Mouse (Mus musculus) mouse embryonic stem cell (cell line): ENCODE measurements around the gene Rpap1.

Source experiments
- in situ Hi-C, 2 experiments: fragments of 300-500 bp; cut with MboI; formaldehyde crosslinking; loops; 1 replicate in 1 of 2; 3 replicates in 1 of 2; pipeline ENCODE4 v1.14.3; 2019 to 2020; ENCODE audit warnings: low sequenced_read_pairs in 2 of 2, low pct_unique_long_range_greater_than_20kb in 1 of 2, mixed read lengths in 1 of 2; ENCODE audit not compliant: unreplicated experiment in 1 of 2

Rpap1 gene

DNA sequence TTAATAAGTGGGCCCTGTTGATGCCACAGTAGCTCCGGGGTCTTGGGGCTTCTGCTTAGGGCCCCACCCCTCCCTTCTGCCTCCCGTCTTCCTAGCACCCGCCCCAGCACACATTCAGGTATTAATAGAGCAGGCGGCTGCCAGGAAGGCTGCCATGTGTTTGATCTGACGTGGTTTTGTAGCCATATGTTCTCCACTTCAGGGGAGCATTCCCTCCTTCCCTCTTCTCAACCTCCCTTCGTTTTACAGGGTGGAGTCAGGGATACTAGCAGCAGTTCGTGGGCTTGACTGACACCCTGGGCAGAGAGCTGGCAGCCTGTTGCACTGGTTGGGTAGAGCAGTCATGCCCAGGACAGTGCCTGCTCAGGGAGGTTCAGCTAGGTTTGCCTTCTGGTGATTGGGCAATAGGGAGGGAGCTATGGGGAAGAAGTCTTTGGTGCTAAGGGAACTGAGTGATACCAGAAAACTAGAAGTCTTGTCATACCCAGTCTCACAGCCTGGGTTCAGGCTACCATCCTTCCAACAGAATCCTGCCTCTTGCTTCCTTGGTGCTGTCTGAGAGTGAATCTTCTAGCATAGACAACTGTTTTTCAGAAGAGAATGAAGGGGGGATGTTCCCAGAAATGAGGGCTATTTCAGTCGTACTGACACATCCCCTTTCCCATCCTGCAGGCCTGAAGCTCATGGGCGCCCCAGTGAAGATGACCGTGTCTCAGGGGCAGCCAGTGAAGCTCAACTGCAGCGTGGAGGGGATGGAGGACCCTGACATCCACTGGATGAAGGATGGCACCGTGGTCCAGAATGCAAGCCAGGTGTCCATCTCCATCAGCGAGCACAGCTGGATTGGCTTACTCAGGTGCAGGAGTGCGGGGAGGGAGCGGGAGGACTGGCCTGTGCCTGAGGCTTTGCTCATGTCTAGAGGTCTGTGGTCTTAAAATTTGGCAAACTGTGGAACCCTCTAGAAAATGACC lies 13.8 kb upstream of the Rpap1 start:
- in situ Hi-C loops: no loop called here

DNA sequence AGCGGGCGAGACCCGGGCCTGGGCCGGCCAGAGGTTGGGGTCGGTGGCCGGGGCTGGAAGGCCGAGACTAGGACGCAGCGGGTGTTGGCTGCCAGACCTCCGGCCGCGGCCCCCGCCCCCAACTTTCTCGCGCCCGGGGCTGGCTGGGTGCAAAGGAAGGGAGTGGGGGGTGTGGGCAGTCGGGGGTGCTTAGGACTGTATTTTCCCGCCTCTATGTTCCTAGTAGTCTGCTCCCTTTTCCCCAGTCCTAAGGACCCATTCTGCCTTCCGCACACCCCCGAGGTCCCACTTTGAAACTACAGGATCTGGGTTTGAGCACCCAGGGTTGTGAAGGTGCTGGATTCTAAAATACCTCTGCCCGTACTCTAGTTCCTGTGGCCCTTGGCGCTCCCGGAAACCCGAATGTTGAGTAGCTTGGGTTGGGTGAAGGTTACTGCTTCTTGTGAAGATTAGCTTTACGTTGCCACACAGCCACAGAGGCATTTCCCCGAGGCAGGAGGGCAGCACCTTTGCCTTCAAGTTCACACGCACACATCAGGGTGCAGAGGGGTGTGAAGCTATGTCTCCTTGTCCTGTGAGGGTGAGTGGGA lies 12.7 kb upstream of the Rpap1 start:
- in situ Hi-C loops: no loop called here

DNA sequence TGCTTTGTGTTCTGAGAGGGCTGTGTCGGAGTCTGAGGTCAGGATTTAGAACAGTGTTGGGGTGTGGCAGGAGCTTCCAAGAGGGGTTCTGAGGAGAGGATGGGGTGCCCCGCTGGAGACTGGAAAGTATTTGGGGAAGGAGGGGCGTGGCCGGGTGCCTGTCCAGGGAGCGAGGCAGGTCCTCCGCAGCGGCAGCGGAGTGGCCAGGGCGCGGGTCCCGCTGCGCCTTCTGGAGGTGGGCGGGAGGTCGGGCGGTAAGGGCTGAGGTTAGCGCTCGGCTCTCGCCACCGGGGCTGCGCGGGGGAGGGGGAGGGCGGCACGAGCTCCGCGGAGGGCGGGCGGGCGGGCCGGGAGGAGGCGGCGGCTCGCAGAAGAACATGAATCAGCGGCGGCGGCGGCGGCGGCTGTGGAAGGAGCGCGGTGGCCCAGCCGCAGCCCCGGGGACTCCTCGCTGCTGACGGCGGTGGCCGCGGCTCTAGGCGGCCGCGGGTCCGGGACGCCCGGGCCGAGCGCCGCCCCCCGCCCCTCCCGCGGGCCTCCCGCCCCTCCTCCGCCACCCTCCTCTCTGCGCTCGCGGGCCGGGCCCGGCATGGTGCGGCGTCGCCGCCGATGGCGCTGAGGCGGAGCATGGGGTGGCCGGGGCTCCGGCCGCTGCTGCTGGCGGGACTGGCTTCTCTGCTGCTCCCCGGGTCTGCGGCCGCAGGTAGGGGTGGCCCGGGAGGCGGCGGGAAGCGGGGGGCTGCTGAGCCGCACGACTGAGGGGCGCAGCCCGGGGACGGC lies 12.0 kb upstream of the Rpap1 start:
- in situ Hi-C loops: no loop called here

DNA sequence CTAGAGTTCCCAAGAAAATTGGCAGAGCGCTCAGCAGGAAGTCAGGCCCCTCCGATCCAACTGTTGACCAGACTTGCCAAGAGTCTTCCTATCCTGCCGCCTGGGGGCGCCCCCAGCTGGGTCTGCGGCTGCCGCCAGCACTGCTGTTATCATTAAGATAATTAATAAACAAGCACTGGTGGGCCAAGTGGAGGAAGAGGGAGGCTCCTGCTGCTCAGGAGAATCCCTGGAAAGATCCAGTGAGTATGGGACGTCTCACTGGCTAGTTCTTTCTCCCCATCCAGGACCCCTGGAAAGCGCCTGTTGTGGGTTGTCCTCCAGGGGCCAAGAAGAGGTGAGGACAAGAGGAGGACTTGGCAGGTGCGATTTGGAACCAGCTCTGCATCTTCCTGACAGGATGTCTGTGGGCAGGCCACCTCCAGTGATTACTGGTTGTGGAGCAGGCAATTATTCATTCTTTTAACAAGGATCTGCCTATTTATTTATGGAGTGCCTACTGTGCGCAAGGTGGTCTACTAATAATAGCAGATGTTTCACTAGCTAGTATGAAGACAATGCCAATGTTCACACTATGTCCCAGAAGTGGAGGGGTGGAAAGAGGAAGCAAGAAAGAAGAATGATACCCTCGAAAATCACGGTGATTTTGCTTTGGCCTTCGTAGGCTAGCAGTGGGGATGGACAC lies 11.1 kb upstream of the Rpap1 start:
- in situ Hi-C loops: no loop called here

DNA sequence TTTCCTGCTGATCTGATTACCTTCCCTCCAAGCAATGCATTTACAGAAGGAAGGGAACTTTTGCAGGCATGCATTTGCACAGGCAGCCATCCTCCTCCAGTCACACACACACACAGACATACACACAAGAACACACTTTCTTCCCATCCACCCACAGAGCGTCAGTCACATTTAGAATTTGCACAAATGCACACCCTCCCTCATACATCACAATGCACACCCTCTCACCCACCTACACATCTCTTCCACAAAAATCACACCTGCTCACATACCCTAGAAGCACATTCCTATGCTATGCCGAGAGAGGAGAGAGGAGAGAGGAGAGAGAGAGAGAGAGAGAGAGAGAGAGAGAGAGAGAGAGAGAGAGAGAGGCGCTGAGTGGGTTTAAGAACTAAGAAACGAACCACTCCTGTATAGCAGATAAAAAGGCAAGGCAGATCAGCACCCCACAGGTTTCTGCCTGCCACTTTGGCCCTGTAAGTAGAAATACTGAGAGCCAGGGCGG lies 10.0 kb upstream of the Rpap1 start, which contains the start of gene Tyro3:
Gene Tyro3 (plus strand): TSS at position 455 of the 505 bp plus-strand sequence.
- in situ Hi-C loops: no loop called here

DNA sequence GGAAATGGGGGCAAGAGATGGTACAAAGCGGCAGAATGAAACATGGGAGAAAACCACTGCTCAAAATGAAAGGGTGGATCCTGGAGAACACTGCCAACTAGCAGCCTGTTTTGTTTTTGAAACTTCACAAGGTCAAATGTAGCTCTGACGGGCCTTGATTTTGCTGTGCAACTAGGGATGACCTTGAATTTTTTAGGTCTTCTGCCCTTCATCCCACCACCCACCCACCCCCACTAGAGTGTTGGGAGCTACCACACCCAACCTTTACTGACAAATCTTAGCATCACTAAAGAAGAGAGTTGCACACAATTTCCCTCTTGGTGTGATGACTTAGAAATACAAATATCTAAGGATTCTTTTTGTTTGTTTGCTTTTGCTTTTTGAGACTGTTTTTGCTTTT lies 2.7 kb upstream of the Rpap1 start:
- in situ Hi-C loops: no loop called here

DNA sequence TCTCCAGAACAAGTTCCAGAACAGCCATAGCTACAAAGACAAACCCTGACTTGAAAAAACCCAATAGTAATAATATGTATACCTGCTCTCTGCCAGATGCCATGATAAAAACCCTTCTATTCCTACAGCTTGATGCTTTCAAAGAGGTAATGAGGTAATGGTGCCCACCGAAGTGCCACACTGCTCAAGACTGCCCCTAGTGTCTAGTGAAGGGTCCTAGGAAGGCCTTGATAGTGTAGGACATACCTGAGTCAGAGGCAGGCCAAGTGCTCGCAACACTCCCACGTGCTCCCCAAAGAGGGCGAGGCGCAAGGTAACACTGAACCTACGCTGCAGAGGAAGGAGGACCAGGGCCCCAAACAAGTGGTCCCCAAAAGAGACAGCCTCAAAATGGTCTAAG lies 20.1 kb downstream of the Rpap1 start:
- in situ Hi-C loops: no loop called here

DNA sequence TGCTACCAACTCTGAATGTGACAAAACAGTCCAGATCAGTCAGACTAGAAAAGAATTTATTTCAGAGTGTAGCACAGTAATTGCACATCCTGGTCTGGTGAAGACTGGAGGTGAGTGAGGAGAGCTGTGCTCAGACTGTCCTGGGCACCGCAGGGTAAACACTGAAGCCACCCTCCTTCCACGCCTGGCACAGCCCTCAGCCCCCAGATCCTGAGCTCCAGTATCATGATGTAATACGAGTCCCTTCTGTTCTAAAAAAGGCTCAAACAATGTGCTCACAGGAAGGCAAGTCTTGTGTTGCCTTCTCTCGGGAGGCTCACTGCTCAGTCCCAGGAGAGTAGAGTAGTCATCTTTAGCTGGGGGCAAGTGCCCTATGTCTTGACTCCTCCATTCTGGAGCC lies 23.4 kb downstream of the Rpap1 start:
- in situ Hi-C loops: no loop called here

DNA sequence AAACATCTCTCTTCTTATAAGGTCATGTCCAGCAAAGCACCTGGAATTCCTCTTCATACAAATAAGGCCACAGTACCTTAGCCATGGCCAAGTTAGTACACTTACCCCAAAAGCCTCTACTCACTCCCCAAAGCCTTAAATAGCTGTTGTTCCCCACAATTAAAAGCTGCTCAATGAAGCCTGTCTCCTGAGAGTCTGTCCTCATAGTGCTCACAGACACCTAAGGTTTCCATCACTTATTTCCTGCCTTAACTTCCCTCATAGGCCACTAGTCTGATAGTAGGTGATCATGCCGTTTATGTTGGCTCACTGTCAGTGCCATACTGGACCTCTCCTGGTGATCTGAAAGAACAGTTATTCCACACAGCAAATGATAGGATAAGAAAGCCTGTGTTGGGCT lies 25.1 kb downstream of the Rpap1 start:
- in situ Hi-C loops: no loop called here

DNA sequence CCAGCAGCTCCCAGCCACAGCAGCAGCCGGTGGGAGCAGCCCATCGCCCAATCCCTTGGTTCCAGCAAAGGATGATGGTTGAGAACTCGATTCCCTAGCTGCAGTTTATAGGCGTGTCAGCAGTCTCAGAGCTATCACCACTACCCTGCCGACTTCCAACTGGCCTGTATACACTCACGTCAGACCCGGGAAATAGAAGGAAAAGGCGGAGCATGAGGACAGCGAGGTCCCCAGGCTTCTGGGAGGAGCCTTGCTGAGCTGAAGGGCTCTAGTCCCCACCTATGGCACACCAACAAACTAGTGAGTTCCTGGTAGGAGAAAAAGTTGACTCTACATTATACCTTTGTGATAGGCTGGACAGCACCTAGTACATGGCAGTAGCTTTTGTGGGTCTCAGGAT lies 27.1 kb downstream of the Rpap1 start, which contains the start of gene Ltk:
Gene Ltk (minus strand): TSS at position 181 of the 400 bp plus-strand sequence.
- in situ Hi-C loops: no loop called here

DNA sequence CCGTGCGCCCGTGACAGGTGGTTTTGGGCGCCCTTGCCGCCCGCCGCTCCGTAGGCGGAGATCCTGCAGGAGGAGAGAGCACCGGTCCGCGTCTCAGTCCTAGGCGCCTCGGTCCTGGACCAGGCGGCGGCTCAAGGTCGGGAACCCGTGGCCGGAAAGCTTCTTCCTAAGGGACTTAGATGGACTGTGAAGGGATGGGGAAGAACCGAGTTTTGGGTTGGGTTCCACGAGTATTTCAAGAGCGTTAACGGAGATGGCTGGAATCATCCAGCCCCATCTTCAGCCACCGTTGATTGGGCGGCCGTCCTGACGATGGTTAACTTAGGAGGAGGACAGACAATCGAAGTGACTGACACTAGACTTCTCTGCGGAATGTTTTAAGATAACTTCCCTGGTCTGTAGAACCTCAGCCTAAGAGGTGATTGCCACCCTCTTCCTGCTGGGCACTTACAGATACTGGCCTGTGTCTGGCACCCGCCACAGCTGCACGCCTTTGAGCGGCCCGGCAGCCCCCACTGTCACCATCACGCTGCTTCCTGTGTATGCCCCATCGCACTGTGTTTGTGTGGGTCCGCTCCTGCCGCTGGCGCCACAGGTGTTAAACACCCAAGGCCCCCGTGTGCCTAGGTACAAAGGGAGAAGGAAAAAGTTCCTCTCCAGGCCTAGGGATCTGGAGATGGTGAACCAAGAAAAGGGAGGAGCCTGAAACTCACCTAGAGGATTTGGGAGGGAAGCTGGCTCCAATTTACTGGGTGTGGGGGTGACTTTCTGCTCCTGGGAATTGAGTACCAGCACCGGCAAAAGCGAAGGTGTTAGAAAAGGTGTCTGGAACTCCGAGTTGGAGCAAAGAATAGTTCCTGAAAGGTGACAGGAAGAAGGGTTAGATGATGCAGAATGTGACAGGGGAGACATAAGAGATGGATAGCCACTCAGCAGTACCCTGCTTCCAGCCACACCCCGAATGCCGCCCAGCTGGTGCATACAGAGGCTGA lies 28.2 kb downstream of the Rpap1 start:
- in situ Hi-C loops: no loop called here

DNA sequence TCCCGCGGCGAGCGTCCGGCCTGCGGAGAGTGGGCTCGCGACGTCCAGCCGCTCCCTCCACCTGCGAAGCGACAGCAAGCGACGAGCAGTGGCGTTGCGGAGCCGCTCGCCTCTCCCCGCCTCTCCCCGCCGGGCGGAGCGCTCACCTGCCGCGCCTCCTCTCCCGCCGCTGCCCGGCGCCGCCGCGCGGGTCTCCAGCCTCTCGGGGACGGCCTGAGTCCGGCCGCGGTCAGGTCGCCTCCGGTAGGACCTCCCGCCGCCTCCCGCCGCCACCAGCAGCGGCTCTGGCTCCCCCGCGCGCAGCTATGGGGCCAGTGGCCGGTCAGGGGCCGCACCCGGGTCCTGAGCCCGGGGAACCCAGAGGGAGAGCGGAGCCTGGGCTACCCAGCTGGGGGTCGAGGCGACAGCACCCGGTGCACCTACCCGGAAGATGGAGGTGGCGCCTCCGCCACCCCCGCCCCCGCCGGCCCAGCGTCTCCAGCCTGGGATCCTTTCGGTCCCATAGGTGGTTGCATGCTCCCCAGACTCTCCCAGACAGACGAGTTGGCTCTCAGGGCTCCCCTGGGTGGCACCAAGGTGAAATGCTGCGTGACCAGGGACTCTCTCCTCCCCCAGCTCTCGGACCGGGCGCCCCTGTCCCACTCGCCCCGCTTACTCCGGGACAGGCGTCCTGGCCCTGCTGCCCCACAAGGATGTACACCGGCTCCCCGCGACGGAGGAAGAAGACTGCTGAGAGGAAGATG lies 29.1 kb downstream of the Rpap1 start:
- in situ Hi-C loops: no loop called here

DNA sequence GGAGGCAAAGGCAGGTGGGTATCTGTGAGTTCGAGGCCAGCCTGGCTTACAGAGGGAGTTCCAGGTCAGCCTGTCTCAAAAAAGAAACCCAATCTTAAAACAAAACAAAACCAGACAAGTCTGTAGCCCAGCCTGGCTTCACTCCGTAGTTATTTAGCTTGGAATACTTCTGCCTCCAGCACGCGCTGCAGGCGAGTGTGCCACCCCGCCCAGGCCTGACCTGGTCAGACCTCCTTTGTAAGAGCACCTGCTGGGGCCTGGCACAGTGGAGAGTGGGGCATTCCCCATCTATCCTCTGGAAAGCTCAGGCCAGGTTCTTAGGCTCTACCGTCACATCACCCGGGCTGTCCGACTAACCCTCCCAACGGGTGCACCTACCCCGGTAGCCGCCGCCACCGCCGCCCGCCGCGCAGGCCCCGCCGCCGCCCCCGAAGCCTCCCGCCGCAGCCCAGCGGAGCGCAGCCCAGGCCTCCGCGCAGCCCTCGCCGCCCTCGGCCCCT lies 29.7 kb downstream of the Rpap1 start:
- in situ Hi-C loops: no loop called here

DNA sequence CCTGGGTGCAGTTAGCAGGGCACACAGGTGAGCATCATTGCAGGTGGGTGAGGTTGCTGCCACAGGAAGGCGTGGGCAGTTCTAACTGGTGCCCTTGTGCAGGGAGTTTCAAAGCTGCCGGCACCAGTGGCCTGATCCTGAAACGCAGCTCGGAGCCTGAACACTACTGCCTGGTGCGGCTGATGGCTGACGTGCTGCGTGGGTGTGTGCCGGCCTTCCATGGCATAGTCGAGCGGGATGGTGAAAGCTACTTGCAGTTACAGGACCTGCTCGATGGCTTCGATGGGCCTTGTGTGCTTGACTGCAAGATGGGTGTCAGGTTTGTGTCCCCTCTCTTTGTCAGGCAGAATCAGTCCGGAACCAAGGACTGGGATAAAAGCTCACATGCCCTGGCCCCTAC lies 38.1 kb downstream of the Rpap1 start:
- in situ Hi-C loops: no loop called here

DNA sequence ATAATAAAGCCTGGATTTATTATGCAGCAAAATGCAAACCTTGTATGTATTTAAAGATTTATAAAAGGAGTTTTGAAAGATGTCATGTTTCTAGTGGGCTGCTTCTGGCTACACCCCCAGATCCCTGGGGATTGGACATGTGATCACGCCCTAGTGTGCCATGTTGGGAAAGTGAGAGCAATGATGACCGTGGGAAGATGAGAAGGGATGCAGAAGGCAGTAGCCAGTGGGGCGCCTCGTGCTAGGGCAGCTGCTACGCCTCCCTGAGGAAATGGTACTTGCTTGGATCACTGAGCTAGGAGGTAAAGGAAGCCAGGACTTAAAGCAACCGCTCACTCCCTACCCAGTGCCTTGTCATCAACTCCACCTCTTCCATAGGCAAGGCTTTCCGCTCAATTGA lies 39.8 kb downstream of the Rpap1 start:
- in situ Hi-C loops: no loop called here

DNA sequence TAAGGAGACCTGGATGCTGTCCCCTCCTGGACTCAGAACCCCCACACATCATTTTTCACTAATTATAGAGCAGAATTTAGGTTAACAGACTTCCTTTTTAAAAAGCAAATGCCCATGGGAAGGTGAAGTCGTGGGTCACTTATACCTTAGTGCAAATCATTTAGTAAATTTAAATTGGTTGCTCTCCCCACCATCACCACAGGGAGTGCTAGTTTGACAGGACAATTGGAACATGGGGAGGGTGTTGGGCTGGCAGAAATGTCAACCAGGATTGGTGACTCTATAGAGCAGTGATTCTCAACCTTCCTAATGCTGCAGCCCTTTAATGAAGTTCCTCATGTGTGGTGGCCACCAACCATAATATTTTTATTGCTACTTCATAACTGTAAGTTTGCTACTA lies 42.1 kb downstream of the Rpap1 start:
- in situ Hi-C loops: no loop called here
